Mouse (Mus musculus): ENCODE measurements around the gene Ptprr. TPM values are rescaled to one million over a fixed set of nuclear protein-coding genes. Genes with fewer than 3 reads are reported as not detected.

Gene Ptprr
- polyA plus RNA-seq, 1 experiment = 0.77 TPM

- TF ChIP-seq CTCF (IDR thresholded peaks at IDR 0.05; ENCODE audit: control insufficient read depth, insufficient read depth, insufficient replicate concordance, low read depth, low read length) (no peak), POLR2A (IDR thresholded peaks at IDR 0.05; ENCODE audit: control insufficient read depth, low read depth, low read length) (no peak)
- Histone ChIP-seq H3K4me1 (ENCODE audit: control insufficient read depth, insufficient read depth, low read length) (no peaks in the 10 kb centered on the region), H3K27me3 (ENCODE audit: control insufficient read depth, insufficient read depth, low read length) (no peaks in the 10 kb centered on the region), H3K4me3 (ENCODE audit: control insufficient read depth, low read depth, low read length) (no peak overlapping the region; the same call in 1 of the 2 replicates), H3K36me3 (ENCODE audit: control insufficient read depth, insufficient read depth, low read length) (no peaks in the 10 kb centered on the region), H3K27ac (ENCODE audit: control insufficient read depth, insufficient read depth, low read depth, low read length) (no peak overlapping the region)
Observed at GRCm38 (mm10) chr10:116162338-116162737, 144.3 kb downstream of the Ptprr start.

- Histone ChIP-seq H3K27me3 (ENCODE audit: control insufficient read depth, insufficient read depth, low read length) (no peaks in the 10 kb centered on the region), H3K27ac (ENCODE audit: control insufficient read depth, insufficient read depth, low read depth, low read length) (no peak overlapping the region), H3K4me1 (ENCODE audit: control insufficient read depth, insufficient read depth, low read length) (no peaks in the 10 kb centered on the region), H3K36me3 (ENCODE audit: control insufficient read depth, insufficient read depth, low read length) (no peaks in the 10 kb centered on the region), H3K4me3 (ENCODE audit: control insufficient read depth, low read depth, low read length) (no peak overlapping the region)
- TF ChIP-seq CTCF (IDR thresholded peaks at IDR 0.05; ENCODE audit: control insufficient read depth, insufficient read depth, insufficient replicate concordance, low read depth, low read length) (no peak), POLR2A (IDR thresholded peaks at IDR 0.05; ENCODE audit: control insufficient read depth, low read depth, low read length) (no peak)
Observed at GRCm38 (mm10) chr10:116175324-116175883, 157.4 kb downstream of the Ptprr start.

- no peaks in the 10 kb centered on the region for H3K4me1 ChIP-seq (ENCODE audit: control insufficient read depth, insufficient read depth, low read length)
- TF ChIP-seq POLR2A (IDR thresholded peaks at IDR 0.05; ENCODE audit: control insufficient read depth, low read depth, low read length) (no peak), CTCF (IDR thresholded peaks at IDR 0.05; ENCODE audit: control insufficient read depth, insufficient read depth, insufficient replicate concordance, low read depth, low read length) (no peak)
Observed at GRCm38 (mm10) chr10:116177390-116178179, 159.6 kb downstream of the Ptprr start.

GRCm38 (mm10) chr10:116181235-116181634 lies 163.2 kb downstream of the Ptprr start:
- H3K4me3 ChIP-seq (ENCODE audit: control insufficient read depth, low read depth, low read length) = no peak overlapping the region
- H3K4me1 ChIP-seq (ENCODE audit: control insufficient read depth, insufficient read depth, low read length) = no peaks in the 10 kb centered on the region
- no peaks in the 10 kb centered on the region for H3K27me3 ChIP-seq (ENCODE audit: control insufficient read depth, insufficient read depth, low read length)
- H3K27ac ChIP-seq (ENCODE audit: control insufficient read depth, insufficient read depth, low read depth, low read length) = no peak overlapping the region
- H3K36me3 ChIP-seq (ENCODE audit: control insufficient read depth, insufficient read depth, low read length) = no peaks in the 10 kb centered on the region
- TF ChIP-seq POLR2A (IDR thresholded peaks at IDR 0.05; ENCODE audit: control insufficient read depth, low read depth, low read length) (no peak), CTCF (IDR thresholded peaks at IDR 0.05; ENCODE audit: control insufficient read depth, insufficient read depth, insufficient replicate concordance, low read depth, low read length) (no peak)

More at GRCm38 (mm10) chr10:116177390-116178179, 159.6 kb downstream of the Ptprr start:
- H3K27me3 ChIP-seq (ENCODE audit: control insufficient read depth, insufficient read depth, low read length) = no peaks in the 10 kb centered on the region
- no peak overlapping the region; the same call in 1 of the 2 replicates for H3K4me3 ChIP-seq (ENCODE audit: control insufficient read depth, low read depth, low read length)
- no peak overlapping the region for H3K27ac ChIP-seq (ENCODE audit: control insufficient read depth, insufficient read depth, low read depth, low read length)
- no peaks in the 10 kb centered on the region for H3K36me3 ChIP-seq (ENCODE audit: control insufficient read depth, insufficient read depth, low read length)

- H3K36me3 ChIP-seq (ENCODE audit: control insufficient read depth, insufficient read depth, low read length) = no peaks in the 10 kb centered on the region
- H3K27me3 ChIP-seq (ENCODE audit: control insufficient read depth, insufficient read depth, low read length) = no peaks in the 10 kb centered on the region
- TF ChIP-seq POLR2A (IDR thresholded peaks at IDR 0.05; ENCODE audit: control insufficient read depth, low read depth, low read length) (no peak), CTCF (IDR thresholded peaks at IDR 0.05; ENCODE audit: control insufficient read depth, insufficient read depth, insufficient replicate concordance, low read depth, low read length) (no peak)
- no peak overlapping the region for H3K4me3 ChIP-seq (ENCODE audit: control insufficient read depth, low read depth, low read length)
- H3K27ac ChIP-seq (ENCODE audit: control insufficient read depth, insufficient read depth, low read depth, low read length) = no peak overlapping the region
- no peaks in the 10 kb centered on the region for H3K4me1 ChIP-seq (ENCODE audit: control insufficient read depth, insufficient read depth, low read length)
Observed at GRCm38 (mm10) chr10:116182221-116182620, 164.2 kb downstream of the Ptprr start.

- Histone ChIP-seq H3K36me3 (ENCODE audit: control insufficient read depth, insufficient read depth, low read length) (no peaks in the 10 kb centered on the region), H3K27me3 (ENCODE audit: control insufficient read depth, insufficient read depth, low read length) (no peaks in the 10 kb centered on the region), H3K27ac (ENCODE audit: control insufficient read depth, insufficient read depth, low read depth, low read length) (no peak overlapping the region), H3K4me1 (ENCODE audit: control insufficient read depth, insufficient read depth, low read length) (no peaks in the 10 kb centered on the region), H3K4me3 (ENCODE audit: control insufficient read depth, low read depth, low read length) (no peak overlapping the region)
- TF ChIP-seq CTCF (IDR thresholded peaks at IDR 0.05; ENCODE audit: control insufficient read depth, insufficient read depth, insufficient replicate concordance, low read depth, low read length) (no peak), POLR2A (IDR thresholded peaks at IDR 0.05; ENCODE audit: control insufficient read depth, low read depth, low read length) (no peak)
Observed at GRCm38 (mm10) chr10:116183258-116183657, 165.2 kb downstream of the Ptprr start.

GRCm38 (mm10) chr10:116191724-116192123 lies 173.7 kb downstream of the Ptprr start:
- H3K36me3 ChIP-seq (ENCODE audit: control insufficient read depth, insufficient read depth, low read length) = no peaks in the 10 kb centered on the region
- H3K4me3 ChIP-seq (ENCODE audit: control insufficient read depth, low read depth, low read length) = no peak overlapping the region
- H3K27ac ChIP-seq (ENCODE audit: control insufficient read depth, insufficient read depth, low read depth, low read length) = no peak overlapping the region
- H3K27me3 ChIP-seq (ENCODE audit: control insufficient read depth, insufficient read depth, low read length) = no peaks in the 10 kb centered on the region
- TF ChIP-seq POLR2A (IDR thresholded peaks at IDR 0.05; ENCODE audit: control insufficient read depth, low read depth, low read length) (no peak), CTCF (IDR thresholded peaks at IDR 0.05; ENCODE audit: control insufficient read depth, insufficient read depth, insufficient replicate concordance, low read depth, low read length) (no peak)
- H3K4me1 ChIP-seq (ENCODE audit: control insufficient read depth, insufficient read depth, low read length) = no peaks in the 10 kb centered on the region
